Mouse (Mus musculus) limb, embryonic 10.5 days (tissue): ENCODE data around the gene Zfp385b. TPM values are rescaled to one million over a fixed set of nuclear protein-coding genes. Genes with fewer than 3 reads are reported as not detected.

ENCODE experiments used
- DNase-seq: peaks from one replicate; pipeline ENCODE4 v3.0.0-alpha.2; 2017; ENCODE audit warnings: low spot score
- H3K27ac ChIP-seq: fragments of 300-500 bp; sonication (generic); 2 replicates; pipeline ENCODE4 v1.5.1; 2016; ENCODE audit warnings: mild to moderate bottlenecking
- H3K27me3 ChIP-seq: fragments of 300-500 bp; sonication (generic); 2 replicates; pipeline ENCODE4 v1.6.1; 2016; ENCODE audit warnings: low read depth, mild to moderate bottlenecking; ENCODE audit not compliant: poor library complexity, severe bottlenecking
- H3K36me3 ChIP-seq: fragments of 300-500 bp; sonication (generic); 2 replicates; pipeline ENCODE4 v1.6.1; 2016; ENCODE audit warnings: mild to moderate bottlenecking, moderate library complexity
- H3K4me1 ChIP-seq: fragments of 300-500 bp; sonication (generic); 2 replicates; pipeline ENCODE4 v1.6.1; 2016
- H3K4me3 ChIP-seq: fragments of 300-500 bp; sonication (generic); 2 replicates; pipeline ENCODE4 v1.5.1; 2016; ENCODE audit warnings: mild to moderate bottlenecking, moderate library complexity
- H3K9me3 ChIP-seq: fragments of 300-500 bp; sonication (generic); replicated peaks from 2 replicates; pipeline ENCODE4 v1.6.1; 2016; ENCODE audit warnings: mild to moderate bottlenecking
- WGBS: fragments of 180-500 bp; shearing (Covaris S2); methylation state at CpG from one replicate; pipeline ENCODE4 v1.1.7; 2016; 5-methylcytosine and 5-hydroxymethylcytosine counted together
- polyA plus RNA-seq: library from polyadenylated mRNA; unstranded; fragments of >200 nt; fragmentation: Nextera tagmentation; extraction: Ambion mirVana; gene quantifications from 2 replicates; pipeline ENCODE4 v1.2.1, GENCODE M21; 2016

Gene Zfp385b
- polyA plus RNA-seq, 1 experiment from 2014 or later = 0.71 TPM

DNA sequence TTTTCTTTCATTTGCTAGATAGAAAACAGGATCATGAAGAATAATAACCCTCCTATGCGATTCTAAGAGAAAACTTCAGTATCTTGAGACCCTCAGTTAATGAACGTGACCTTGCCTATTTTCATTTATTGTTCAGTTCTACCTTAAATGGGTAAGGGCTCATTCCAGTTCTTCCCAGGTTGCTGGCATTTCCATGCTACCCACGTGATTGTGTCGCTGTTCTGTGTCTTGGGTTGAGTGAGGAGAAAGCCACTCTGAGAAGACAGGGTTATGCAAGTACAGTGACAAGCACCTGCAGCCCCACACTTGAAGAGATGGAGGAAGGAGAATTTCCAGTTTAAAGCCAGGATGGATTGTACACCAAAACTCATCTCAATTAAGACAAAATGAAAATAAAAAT lies 98.6 kb downstream of the Zfp385b start:
- H3K27me3 ChIP-seq = no peaks in the 10 kb centered on the region
- WGBS = 92% methylated on average over 4 of the region's 4 CpGs

DNA sequence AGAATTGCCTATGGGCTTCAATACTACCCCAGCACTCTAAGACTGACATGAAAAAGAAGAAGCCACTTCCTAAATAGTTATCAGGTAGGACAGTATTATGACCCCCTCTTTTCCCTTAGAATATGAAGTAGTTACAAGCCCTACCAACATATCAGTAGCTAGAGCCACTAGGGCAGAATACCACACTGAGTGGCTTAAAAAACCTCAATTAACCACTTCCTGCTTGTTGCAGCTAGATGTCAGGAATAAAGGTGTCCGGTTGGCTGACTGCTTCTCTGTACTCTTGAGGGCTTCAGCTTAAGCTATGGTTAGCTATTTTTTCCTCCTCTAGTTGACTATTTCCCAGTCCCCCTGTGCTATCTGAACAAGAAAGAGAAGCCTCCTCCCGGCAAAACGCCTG lies 103.1 kb downstream of the Zfp385b start:
- Histone ChIP-seq H3K27me3 (no peaks in the 10 kb centered on the region), H3K4me1 (no peaks in the 10 kb centered on the region), H3K36me3 (no peaks in the 10 kb centered on the region), H3K27ac (no peak overlapping the region), H3K4me3 (no peak overlapping the region), H3K9me3 (no peaks in the 10 kb centered on the region)
- WGBS = 88% methylated on average over 3 of the region's 3 CpGs
- no peak for DNase-seq

More for the DNA sequence above, 98.6 kb downstream of the Zfp385b start:
- no peaks in the 10 kb centered on the region for H3K36me3 ChIP-seq
- H3K9me3 ChIP-seq = no peaks in the 10 kb centered on the region
- H3K4me3 ChIP-seq = no peak overlapping the region
- H3K4me1 ChIP-seq = no peaks in the 10 kb centered on the region
- DNase-seq = no peak
- H3K27ac ChIP-seq = no peak overlapping the region

DNA sequence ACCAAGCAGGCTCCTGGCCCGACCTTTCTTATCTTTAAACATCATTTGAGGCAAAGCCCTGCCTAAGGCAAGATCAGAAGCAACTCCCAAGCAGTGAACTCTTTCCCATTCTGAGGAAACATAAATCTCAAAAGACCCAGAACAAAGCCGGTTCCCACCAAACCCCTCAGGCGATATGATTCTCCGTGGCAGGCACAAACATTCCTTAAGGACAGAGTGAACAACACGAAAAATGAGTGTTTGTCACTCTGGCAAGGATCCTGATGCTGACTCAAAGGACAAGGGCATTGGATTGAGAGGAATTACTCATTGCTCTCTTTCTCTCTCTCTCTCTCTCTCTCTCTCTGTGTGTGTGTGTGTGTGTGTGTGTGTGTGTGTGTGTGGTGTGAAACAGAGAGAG lies 105.6 kb downstream of the Zfp385b start:
- no peaks in the 10 kb centered on the region for H3K4me1 ChIP-seq
- no peak for DNase-seq
- H3K4me3 ChIP-seq = no peak overlapping the region
- no peak overlapping the region for H3K27ac ChIP-seq
- no peaks in the 10 kb centered on the region for H3K27me3 ChIP-seq
- no peaks in the 10 kb centered on the region for H3K9me3 ChIP-seq
- H3K36me3 ChIP-seq = no peaks in the 10 kb centered on the region
- 47% methylated on average over 5 of the region's 5 CpGs for WGBS

DNA sequence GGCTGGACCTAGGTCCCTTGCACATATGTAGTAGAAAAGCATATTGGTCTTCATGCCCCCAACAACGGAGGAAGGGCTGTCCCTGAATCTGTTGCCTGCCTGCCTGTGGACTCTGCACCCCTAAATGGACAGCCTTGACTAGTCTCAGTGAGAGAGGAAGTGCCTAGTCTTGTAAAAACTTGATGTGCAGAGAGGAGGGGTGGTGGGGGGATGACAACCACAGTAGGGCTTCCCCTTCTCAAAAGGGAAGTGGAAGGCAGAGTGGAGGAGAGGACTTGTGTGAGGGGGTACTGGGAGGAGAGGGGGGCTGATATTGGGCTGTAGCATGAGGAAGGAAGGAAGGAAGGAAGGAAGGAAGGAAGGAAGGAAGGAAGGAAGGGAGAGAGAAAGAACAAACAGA lies 107.7 kb downstream of the Zfp385b start:
- no peak overlapping the region for H3K27ac ChIP-seq
- no peak for DNase-seq
- peaks cover 14% of the 10 kb centered on the region; the same call in 1 of the 2 replicates for H3K4me1 ChIP-seq
- H3K4me3 ChIP-seq = no peak overlapping the region
- H3K9me3 ChIP-seq = no peaks in the 10 kb centered on the region
- H3K27me3 ChIP-seq = no peaks in the 10 kb centered on the region
- H3K36me3 ChIP-seq = no peaks in the 10 kb centered on the region
- 88% methylated on average over 1 of the region's 1 CpGs for WGBS

DNA sequence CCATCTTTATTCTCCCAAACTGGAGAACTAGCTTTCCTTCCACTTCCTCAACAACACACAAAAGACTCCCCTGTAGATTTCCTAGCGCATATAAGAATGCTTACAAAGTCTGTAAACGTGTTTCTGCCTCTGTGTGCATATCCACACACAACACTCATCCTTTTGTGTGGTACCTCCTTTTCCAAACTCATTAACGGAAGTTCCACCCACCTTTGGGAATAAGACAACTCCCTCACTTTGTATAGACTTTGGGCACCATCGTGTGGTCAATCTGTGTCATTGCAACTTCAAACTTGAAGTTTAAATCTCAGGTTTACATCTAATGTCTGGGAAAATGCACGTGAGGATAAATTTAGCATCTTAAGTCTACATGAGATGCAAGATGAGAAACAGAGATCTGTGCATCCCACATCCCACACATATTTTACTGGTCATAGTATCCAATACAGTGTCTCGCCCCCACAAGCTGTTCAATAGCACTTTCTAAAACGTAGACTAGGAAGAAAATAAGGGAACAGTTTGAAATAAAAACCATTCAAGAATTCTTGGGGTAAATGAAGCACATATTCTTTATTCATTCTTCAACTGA lies 110.1 kb downstream of the Zfp385b start:
- no peaks in the 10 kb centered on the region for H3K9me3 ChIP-seq
- H3K27me3 ChIP-seq = no peaks in the 10 kb centered on the region
- WGBS = 35% methylated on average over 7 of the region's 7 CpGs
- no peak overlapping the region for H3K27ac ChIP-seq
- H3K4me3 ChIP-seq = no peak overlapping the region
- DNase-seq = peak; percentile 44
- H3K36me3 ChIP-seq = no peaks in the 10 kb centered on the region
- peaks cover 16% of the 10 kb centered on the region; the same call in 1 of the 2 replicates for H3K4me1 ChIP-seq

DNA sequence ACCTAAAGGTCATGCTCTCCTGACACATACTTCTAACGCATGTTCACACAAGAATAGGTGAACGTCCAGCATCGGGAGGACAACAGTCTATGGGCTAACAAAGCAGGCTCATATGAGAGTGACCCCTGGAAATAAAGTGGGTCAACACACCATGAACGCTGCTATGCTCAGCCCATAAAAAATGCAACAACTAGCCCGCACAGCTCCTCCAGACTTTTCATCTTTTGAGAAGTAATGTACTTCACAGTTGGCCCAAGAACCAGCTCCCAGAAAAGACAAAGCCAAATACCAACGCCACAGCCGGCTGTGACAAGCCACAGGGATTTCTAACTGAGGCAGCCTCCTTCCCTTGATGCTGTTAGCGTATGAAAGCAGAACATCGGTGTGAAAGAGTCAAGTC lies 112.3 kb downstream of the Zfp385b start:
- H3K9me3 ChIP-seq = no peaks in the 10 kb centered on the region
- no peak overlapping the region for H3K4me3 ChIP-seq
- H3K27ac ChIP-seq = no peak overlapping the region
- H3K4me1 ChIP-seq = peaks cover 21% of the 10 kb centered on the region
- no peak for DNase-seq
- H3K27me3 ChIP-seq = no peaks in the 10 kb centered on the region
- WGBS = 73% methylated on average over 9 of the region's 9 CpGs
- H3K36me3 ChIP-seq = no peaks in the 10 kb centered on the region

DNA sequence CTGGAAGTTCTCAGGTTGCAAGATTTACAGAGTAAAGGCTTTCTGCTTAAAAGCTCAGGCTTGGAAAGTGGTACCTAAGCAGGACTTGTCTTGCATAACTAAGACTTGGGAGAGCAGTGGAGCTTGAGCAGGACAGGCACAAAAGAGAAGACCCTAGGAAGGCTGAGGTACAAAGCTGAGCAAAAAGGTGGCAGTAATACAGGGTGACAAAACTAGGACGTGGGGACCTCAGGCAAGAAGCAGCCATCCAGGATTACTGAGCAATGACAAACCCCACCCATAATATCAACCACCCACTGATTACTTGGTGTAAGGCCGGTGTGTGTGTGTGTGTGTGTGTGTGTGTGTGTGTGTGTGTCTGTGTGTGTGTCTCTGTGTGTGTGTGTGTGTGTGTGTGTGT lies 114.0 kb downstream of the Zfp385b start:
- DNase-seq = no peak
- H3K27me3 ChIP-seq = no peaks in the 10 kb centered on the region
- no peaks in the 10 kb centered on the region for H3K9me3 ChIP-seq

DNA sequence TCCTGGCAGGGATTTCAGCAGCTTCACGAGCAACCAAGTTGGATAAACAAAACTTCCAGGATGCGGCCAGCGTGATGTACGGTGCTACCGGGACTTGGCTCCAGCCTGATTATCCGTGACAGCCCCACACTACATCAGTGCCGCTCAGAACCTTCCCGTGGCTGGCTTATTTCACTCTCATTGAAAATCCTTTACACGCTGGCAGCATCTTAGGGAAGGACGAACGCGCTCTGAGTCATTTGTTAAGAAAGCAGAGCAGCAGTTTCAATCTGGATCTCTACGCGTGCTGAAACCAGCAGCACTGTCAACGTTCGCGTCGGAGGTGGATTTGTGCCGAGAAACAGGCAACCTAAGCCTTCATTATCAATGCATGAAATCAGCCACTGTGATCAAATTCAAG lies 116.4 kb downstream of the Zfp385b start:
- H3K27ac ChIP-seq = no peak overlapping the region
- no peaks in the 10 kb centered on the region for H3K9me3 ChIP-seq
- no peak overlapping the region for H3K4me3 ChIP-seq
- H3K36me3 ChIP-seq = no peaks in the 10 kb centered on the region
- H3K4me1 ChIP-seq = peaks cover 37% of the 10 kb centered on the region
- 72% methylated on average over 19 of the region's 19 CpGs for WGBS
- no peaks in the 10 kb centered on the region for H3K27me3 ChIP-seq
- DNase-seq = no peak

More for the DNA sequence above, 114.0 kb downstream of the Zfp385b start:
- no peak overlapping the region for H3K27ac ChIP-seq
- 79% methylated on average over 2 of the region's 2 CpGs for WGBS
- peaks cover 21% of the 10 kb centered on the region for H3K4me1 ChIP-seq
- no peaks in the 10 kb centered on the region for H3K36me3 ChIP-seq
- H3K4me3 ChIP-seq = no peak overlapping the region

DNA sequence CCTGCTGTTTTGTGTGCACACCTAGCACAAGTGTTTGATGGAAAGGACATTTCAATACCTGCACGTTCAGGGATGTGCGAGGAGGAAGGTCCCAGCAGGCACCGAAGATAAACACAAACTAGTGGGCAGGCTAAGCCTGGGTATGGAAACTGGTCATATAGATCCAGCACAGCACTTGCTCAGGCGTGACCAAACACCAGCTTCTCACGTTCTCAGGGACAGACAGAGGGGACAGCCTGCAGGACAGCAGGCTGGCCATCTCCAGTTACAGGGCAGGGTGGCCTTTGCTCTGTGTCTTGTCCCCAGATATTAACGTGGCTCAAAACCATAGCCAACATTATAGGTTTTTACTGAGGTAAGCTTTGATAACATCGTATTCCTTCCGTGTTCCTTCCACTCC lies 128.3 kb downstream of the Zfp385b start:
- 85% methylated on average over 8 of the region's 8 CpGs for WGBS
- Histone ChIP-seq H3K4me3 (no peak overlapping the region), H3K4me1 (peaks cover 12% of the 10 kb centered on the region), H3K36me3 (no peaks in the 10 kb centered on the region), H3K27me3 (no peaks in the 10 kb centered on the region), H3K9me3 (no peaks in the 10 kb centered on the region), H3K27ac (no peak overlapping the region)
- no peak for DNase-seq

DNA sequence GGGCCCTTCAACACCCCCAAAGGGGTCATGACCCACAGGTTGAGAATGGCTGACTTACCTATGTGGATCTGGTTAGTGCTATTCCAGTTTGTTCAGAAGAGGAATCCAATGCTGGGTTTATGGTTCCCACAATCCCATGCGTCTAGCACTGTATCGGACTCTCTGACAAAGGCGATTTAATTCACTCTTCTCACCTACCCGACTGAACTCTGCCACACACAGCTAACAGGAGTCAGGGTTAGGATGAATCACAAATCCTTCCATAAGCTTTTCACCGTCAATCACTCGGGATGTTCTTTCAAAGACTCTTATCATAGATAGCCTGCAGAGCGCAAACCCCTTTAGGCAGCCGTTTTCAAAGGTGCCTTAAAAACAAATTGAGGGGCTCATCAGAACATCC lies 129.1 kb downstream of the Zfp385b start:
- no peak overlapping the region for H3K4me3 ChIP-seq
- DNase-seq = no peak
- H3K4me1 ChIP-seq = peaks cover 12% of the 10 kb centered on the region
- H3K27ac ChIP-seq = no peak overlapping the region
- 78% methylated on average over 8 of the region's 8 CpGs for WGBS
- H3K36me3 ChIP-seq = no peaks in the 10 kb centered on the region
- H3K9me3 ChIP-seq = no peaks in the 10 kb centered on the region
- no peaks in the 10 kb centered on the region for H3K27me3 ChIP-seq

DNA sequence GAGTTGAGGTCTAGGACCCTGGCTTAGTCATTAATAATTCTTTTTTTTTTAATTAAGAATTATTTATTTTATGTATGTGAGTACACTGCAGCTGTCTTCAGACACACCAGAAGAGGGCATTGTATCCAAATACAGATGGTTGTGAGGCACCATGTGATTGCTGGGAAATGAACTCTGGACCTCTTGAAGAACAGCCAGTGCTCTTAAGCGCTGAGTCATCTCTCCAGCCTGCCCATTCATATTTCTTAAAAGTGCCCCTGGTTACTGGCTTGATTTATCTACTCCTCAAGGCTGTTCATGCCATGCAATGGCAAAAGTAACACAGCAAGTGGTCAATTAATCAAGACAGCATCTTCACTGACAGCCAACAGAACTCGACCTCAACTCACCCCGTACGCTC lies 130.8 kb downstream of the Zfp385b start:
- no peak overlapping the region for H3K4me3 ChIP-seq
- no peak for DNase-seq
- no peaks in the 10 kb centered on the region for H3K27me3 ChIP-seq
- H3K9me3 ChIP-seq = no peaks in the 10 kb centered on the region
- no peaks in the 10 kb centered on the region for H3K36me3 ChIP-seq
- WGBS = 80% methylated on average over 4 of the region's 4 CpGs
- H3K4me1 ChIP-seq = peaks cover 8% of the 10 kb centered on the region
- H3K27ac ChIP-seq = no peak overlapping the region

DNA sequence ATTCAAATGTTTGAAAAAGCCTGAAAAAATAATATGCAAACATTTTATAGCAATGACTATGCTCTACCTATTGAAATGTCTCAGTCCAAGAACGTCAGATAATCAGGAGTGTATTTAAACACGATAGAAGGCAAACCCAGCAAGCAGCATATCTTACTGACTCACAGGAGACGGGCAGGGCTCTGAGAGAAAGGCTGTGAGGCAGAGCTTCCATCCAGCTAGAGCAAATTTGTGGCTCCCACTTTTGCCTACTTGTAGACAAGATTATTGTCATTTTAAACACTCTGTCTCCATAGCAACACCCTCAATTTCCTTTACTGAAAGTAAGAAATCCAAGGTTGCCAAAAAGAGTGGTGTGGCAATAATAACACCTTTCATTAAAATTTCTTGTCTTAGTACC lies 135.4 kb downstream of the Zfp385b start:
- Histone ChIP-seq H3K36me3 (no peaks in the 10 kb centered on the region), H3K27ac (no peak overlapping the region), H3K9me3 (no peaks in the 10 kb centered on the region), H3K4me1 (no peaks in the 10 kb centered on the region), H3K27me3 (no peaks in the 10 kb centered on the region), H3K4me3 (no peak overlapping the region)
- 87% methylated on average over 3 of the region's 3 CpGs for WGBS
- DNase-seq = no peak

DNA sequence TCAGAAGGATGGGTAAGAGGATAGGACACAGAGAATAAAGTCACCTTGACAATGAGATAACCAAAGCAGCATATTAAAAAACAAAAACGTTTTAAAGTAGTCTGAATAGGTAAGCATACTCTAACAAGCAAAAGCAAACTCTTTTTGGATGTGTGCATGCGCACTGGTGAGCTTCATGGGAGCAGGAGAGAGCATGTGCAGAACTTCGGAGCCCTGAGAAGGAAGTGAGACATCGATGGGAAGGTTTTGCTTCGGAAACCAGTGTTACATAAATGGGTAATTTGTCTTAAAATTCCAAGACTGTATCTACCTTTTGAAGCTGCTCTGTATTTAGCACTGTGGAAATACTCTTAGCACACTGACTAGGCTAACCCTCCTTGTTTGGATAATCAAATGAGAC lies 137.2 kb downstream of the Zfp385b start:
- no peaks in the 10 kb centered on the region for H3K4me1 ChIP-seq
- H3K36me3 ChIP-seq = no peaks in the 10 kb centered on the region
- no peaks in the 10 kb centered on the region for H3K9me3 ChIP-seq
- 87% methylated on average over 5 of the region's 5 CpGs for WGBS
- H3K27ac ChIP-seq = no peak overlapping the region
- H3K4me3 ChIP-seq = no peak overlapping the region
- H3K27me3 ChIP-seq = no peaks in the 10 kb centered on the region
- DNase-seq = no peak

DNA sequence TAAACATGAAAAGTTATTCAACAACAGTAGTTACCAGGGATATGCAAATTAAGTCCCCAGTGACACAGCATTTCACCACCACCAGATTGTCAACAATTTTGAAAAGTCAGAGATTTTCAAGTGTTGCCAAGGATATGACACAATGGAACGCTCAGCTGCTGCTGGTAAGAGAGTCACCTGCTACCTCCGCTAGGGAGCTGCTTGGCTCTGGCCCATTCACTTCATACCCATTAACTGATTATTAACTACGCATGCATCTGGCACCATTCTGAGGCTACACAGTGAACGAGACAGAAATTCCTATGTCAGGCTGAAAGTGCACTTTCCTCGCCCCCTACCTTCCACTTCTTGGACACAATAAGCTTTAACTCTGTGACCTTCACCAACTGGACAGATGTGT lies 137.7 kb downstream of the Zfp385b start:
- Histone ChIP-seq H3K4me1 (no peaks in the 10 kb centered on the region), H3K27me3 (no peaks in the 10 kb centered on the region), H3K27ac (no peak overlapping the region), H3K36me3 (no peaks in the 10 kb centered on the region), H3K9me3 (no peaks in the 10 kb centered on the region), H3K4me3 (no peak overlapping the region)
- no peak for DNase-seq
- WGBS = 82% methylated on average over 5 of the region's 5 CpGs
